Mouse (Mus musculus): ENCODE data around the gene Ctsk. TPM values are rescaled to one million over a fixed set of nuclear protein-coding genes. Genes with fewer than 3 reads are reported as not detected.
"Not testable (repeated sequence)": the region's sequence is repeated elsewhere in the genome, so short reads cannot be mapped to it uniquely, and the experiment has no call there.

Ctsk gene
- total RNA-seq, 2 experiments from 2014 or later = 8.7 to 10.9 TPM

- intact Hi-C loops (cut with DNase I) = no loop called here
- no peak for DNase-seq (ENCODE audit: low spot score)
Measured at GRCm38 (mm10) chr3:95520100-95520499, 21.0 kb downstream of the Ctsk start.

DNA sequence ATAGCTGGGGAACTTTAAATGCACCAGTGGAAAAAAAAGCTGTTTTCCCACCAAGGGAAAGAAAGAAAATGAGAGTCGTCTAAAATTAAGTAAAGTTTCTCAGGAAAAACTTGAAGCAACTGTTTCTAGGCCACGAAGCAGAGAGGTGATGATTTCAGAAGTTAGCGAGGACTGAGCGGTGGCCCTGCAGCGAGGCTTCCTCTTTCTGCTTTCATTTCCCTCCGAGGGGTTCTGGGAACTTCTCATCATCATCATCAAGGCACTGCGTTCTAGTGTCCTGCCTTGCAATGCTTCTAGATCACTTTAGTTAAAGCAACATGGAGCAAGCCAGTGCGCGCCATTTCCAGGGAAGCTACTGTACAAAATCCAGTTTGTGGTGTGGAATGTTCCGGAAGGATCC is 22.1 kb downstream of the Ctsk start:
- intact Hi-C loops (cut with DNase I) = no loop called here
- no peak for DNase-seq (ENCODE audit: low spot score)

DNA sequence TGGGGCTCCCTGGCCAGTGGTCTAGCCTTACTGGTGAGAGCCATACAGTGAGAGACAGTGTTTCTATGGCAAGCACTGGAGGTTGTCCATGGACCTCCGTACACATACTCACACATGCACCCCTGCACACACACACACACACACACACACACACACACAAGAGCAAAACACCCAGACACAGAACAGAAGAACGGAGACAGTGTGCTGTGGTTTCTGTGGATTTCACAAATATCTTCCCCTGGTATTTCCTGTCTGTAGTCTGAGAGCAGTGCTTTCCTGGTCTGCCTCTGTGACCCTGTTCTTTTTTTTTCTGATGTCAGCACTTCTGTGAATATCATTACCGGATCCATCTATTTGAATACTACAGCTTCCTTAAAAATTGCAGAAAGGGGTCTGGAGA is 24.6 kb downstream of the Ctsk start:
- intact Hi-C loops (cut with DNase I) = no loop called here
- no peak for DNase-seq (ENCODE audit: low spot score)

GRCm38 (mm10) chr3:95524673-95525072 is 25.6 kb downstream of the Ctsk start:
- no peak for DNase-seq (ENCODE audit: low spot score)
- intact Hi-C loops (cut with DNase I) = no loop called here

DNA sequence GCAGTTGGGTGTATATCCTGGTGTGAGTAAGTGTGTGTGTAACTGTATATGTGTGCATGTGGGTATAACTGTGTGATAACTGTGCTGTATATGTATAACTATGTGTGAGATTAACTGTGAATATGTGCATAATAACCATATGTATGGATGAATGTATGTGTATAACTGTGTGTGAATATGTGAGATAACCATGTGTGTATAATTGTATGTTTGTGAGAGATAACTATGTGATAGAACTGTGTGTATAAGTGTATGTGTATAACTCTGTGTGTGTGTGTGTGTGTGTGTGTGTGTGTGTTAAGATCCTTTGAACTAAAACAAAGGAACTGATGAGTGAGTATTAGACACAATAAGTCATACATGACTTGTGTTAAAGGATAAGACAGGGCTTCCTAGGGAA is 27.1 kb downstream of the Ctsk start:
- DNase-seq (ENCODE audit: low spot score) = no peak
- intact Hi-C loops (cut with DNase I) = no loop called here

- DNase-seq (ENCODE audit: low spot score) = no peak
Measured at GRCm38 (mm10) chr3:95526622-95527211, 27.7 kb downstream of the Ctsk start, which contains the start of gene Ctss. Ctss (plus strand) TSS chr3:95526786.

DNA sequence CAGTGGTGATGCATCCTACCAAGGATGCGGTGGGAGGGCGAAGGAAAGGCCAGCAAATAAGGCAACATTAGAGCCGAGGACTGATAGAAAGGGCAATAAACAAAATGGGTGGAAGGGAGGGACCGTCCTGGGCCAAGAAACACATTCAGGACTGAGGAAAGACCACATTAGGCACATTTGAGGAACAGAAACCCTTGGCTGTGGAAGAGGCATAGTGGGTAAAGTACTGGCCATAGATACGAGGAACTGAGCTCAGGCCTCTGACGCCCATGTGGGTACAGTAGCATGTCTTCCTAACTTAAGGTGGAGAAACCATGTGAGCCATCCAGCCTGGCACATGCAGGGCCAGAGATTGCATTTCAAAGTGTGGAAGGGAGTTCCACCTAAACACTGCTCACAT is 30.8 kb downstream of the Ctsk start:
- intact Hi-C loops (cut with DNase I) = no loop called here
- DNase-seq (ENCODE audit: low spot score) = no peak

More at GRCm38 (mm10) chr3:95526622-95527211, 27.7 kb downstream of the Ctsk start, which contains the start of gene Ctss:
- intact Hi-C loops (cut with DNase I) = no loop called here

DNA sequence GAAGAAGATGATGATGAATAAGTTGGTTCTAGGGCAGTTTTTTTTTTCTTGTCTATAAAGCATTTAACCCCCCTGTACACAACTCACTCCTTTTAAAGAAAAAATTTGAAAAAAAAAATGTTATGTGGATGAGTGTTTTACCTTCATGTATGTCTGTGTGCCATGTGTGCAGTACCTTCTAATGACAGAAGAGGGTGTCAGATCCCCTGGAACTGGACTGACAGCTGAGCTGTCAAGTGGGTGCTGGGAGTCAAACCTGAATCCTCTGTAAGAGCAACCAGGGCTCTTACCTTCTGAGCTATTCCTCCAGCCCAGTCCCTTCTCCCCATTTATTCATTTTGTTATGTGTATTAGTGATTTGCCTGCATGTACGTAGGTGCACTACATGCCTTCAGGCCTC is 32.0 kb downstream of the Ctsk start:
- no peak for DNase-seq (ENCODE audit: low spot score)
- intact Hi-C loops (cut with DNase I) = no loop called here

GRCm38 (mm10) chr3:95533364-95533763 is 34.3 kb downstream of the Ctsk start:
- intact Hi-C loops (cut with DNase I) = no loop called here
- no peak for DNase-seq (ENCODE audit: low spot score)

GRCm38 (mm10) chr3:95534927-95535326 is 35.9 kb downstream of the Ctsk start:
- DNase-seq (ENCODE audit: low spot score) = no peak
- intact Hi-C loops (cut with DNase I) = no loop called here

GRCm38 (mm10) chr3:95538936-95539335 is 39.9 kb downstream of the Ctsk start:
- no peak for DNase-seq (ENCODE audit: low spot score)
- intact Hi-C loops (cut with DNase I) = no loop called here

GRCm38 (mm10) chr3:95539837-95540236 is 40.8 kb downstream of the Ctsk start:
- intact Hi-C loops (cut with DNase I) = no loop called here
- no peak for DNase-seq (ENCODE audit: low spot score)

DNA sequence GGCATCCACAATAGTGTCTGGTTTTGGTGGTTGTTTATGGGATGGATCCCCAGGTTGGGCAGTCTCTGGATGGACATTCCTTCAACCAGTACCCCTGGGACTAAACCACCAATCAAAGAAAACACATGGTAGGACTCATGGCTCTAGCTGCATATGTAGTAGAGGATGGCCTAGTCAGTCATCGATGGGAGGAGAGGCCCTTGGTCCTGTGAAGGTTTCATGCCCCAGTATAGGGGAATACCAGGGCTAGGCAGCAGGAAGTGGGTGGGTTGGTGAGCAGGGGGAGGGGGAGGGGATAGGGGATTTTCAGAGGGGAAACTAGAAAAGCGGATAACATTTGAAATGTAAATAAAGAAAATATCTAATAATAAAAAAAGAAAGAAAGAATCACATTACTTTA is 42.1 kb downstream of the Ctsk start:
- DNase-seq (ENCODE audit: low spot score); intact Hi-C loops (cut with DNase I): not testable (repeated sequence)

DNA sequence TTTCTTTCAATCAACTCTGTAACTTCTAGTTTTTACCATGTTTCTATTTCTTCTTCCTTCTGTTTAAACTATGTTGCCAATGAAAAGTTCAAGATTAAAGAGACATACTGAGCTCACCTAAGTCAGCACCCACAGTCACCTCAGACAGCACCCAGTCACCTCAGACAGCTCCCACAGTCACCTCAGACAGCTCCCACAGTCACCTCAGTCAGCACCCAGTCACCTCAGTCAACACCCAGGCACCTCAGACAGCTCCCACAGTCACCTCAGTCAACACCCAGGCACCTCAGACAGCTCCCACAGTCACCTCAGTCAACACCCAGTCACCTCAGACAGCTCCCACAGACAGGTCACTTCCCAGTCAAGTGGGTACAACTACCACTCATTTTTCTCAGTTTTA is 43.1 kb downstream of the Ctsk start:
- intact Hi-C loops (cut with DNase I) = no loop called here
- DNase-seq (ENCODE audit: low spot score) = no peak

DNA sequence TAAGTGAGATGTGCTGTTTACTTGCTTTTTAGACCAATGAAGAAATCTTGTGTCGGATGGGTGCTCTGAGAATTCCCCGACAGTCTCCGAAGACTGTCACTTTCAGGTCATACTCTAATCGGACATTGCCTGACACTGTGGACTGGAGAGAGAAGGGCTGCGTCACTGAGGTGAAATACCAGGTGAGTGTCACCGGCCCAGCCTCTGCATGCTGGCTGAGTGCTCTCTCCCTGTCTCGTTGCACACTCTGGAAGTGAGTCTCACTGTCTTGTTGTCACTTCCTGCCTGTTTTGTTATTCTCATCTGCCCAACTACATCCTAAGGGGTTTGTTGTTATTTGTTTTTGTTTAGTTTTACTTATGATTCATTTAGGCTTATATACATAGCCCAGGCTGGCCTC is 43.9 kb downstream of the Ctsk start:
- no peak for DNase-seq (ENCODE audit: low spot score)
- intact Hi-C loops (cut with DNase I) = no loop called here

GRCm38 (mm10) chr3:95550176-95550575 is 51.1 kb downstream of the Ctsk start:
- no peak for DNase-seq (ENCODE audit: low spot score)
- intact Hi-C loops (cut with DNase I) = no loop called here

DNA sequence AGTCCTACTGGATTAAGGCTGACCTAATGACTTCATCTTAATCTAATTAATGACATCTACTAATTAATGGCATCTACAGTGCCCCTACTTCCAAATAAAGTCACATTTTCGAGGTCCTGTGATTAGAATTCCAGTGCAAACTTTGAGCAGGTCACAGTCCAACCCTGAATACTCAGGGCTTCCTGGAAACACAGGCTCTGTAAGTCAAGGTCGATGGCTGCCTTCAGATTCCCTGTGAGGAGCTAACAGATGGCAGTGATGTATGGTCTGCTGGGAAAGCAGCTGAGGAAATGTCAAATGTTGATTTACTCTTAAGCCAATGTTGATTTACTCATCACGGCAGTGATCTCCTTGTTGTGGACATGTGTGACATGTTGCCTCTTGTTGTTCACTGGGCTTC is 54.9 kb downstream of the Ctsk start:
- no peak for DNase-seq (ENCODE audit: low spot score)
- intact Hi-C loops (cut with DNase I) = no loop called here

Other genes with a start within 250 kb of the Ctsk start
- not detected for gene Bnipl, start 248.1 kb upstream of the Ctsk start, total RNA-seq (2021)
- gene Mindy1, start 217.9 kb upstream of the Ctsk start, total RNA-seq (2021) = 10 to 100 TPM; 20.2 to 23.4 TPM
- 10 to 100 TPM; 22.1 to 22.8 TPM for gene Prune1, start 217.2 kb upstream of the Ctsk start, total RNA-seq (2021)
- gene Anxa9, start 192.1 kb upstream of the Ctsk start, total RNA-seq (2021) = under 1 TPM; 0.52 to 0.59 TPM
- 10 to 100 TPM; 35.9 to 40.4 TPM for gene Cers2, start 184.5 kb upstream of the Ctsk start, total RNA-seq (2021)
- 10 to 100 TPM; 11.2 to 11.4 TPM for gene Setdb1, start 142.1 kb upstream of the Ctsk start, total RNA-seq (2021)
- gene 4930558C23Rik, start 96.4 kb upstream of the Ctsk start, total RNA-seq (2021) = not detected
- 10 to 100 TPM; 40.8 to 43.6 TPM for gene Arnt, start 64.9 kb upstream of the Ctsk start, total RNA-seq (2021)
- 10 to 100 TPM; 13.6 TPM for gene Ctss, start 27.5 kb downstream of the Ctsk start, total RNA-seq (2021)
- not detected for gene Hormad1, start 60.4 kb downstream of the Ctsk start, total RNA-seq (2021)
- gene Golph3l, start 89.7 kb downstream of the Ctsk start, total RNA-seq (2021) = 10 to 100 TPM; 18.8 to 19.7 TPM
- gene Ensa, start 125.7 kb downstream of the Ctsk start, total RNA-seq (2021) = 10 to 100 TPM; 67.4 to 72.2 TPM
- 100 to 1,000 TPM; 128 to 152 TPM for gene Mcl1, start 159.5 kb downstream of the Ctsk start, total RNA-seq (2021)
- 10 to 100 TPM; 52.6 to 64.6 TPM for gene Adamtsl4, start 188.7 kb downstream of the Ctsk start, total RNA-seq (2021)
- gene Ecm1, start 240.3 kb downstream of the Ctsk start, total RNA-seq (2021) = 10 to 100 TPM; 52.1 to 60.8 TPM